Comparison of ENCODE assay signal across 28 mouse cellular contexts in genomic region chr2:90631938-90632733, GRCm38 (mm10). TPM values are rescaled to one million over a fixed set of nuclear protein-coding genes. Genes with fewer than 3 reads are reported as not detected.
DNase-seq lines count a peak whose midpoint lies in the region; ATAC-seq and TF ChIP-seq lines count a peak whose summit lies in the region.
"Had no signal": no experiment of that assay in that cellular context is flagged by ENCODE, and none has a peak within 500 bp of the region (broad histone marks: within the 10 kb centered on the region; RNA-seq: fewer than 3 reads in every experiment).

No protein-coding gene starts in this region.

- no peak overlapping the region for H3K27ac ChIP-seq in liver, embryonic 15.5 days (replicated peaks)
- no peak overlapping the region for H3K27ac ChIP-seq in liver, embryonic 12.5 days
- no peak overlapping the region for H3K27ac ChIP-seq in ES-E14 (ENCODE audit: insufficient read depth, low read depth, low read length, poor library complexity, severe bottlenecking)
- H3K27ac ChIP-seq in liver, postnatal 0 days (ENCODE audit: low read depth): no peak overlapping the region
- H3K27ac ChIP-seq: forebrain, embryonic 12.5 days; heart, adult 2 months; hindbrain, embryonic 14.5 days; kidney, postnatal 0 days; limb, embryonic 15.5 days; macrophage; midbrain, embryonic 12.5 days; neural tube, embryonic 12.5 days; stomach, embryonic 15.5 days had no signal

- WGBS in liver, embryonic 15.5 days (ENCODE audit: insufficient replicate concordance): 41% methylated on average over 16 of the region's 16 CpGs
- WGBS in liver, embryonic 12.5 days (ENCODE audit: insufficient replicate concordance): 46% methylated on average over 16 of the region's 16 CpGs
- WGBS in liver, postnatal 0 days (ENCODE audit: insufficient replicate concordance): 45% methylated on average over 16 of the region's 16 CpGs

- no peak for TF ChIP-seq CTCF in liver, postnatal 0 days (IDR thresholded peaks at IDR 0.05; ENCODE audit: low read depth)

- H3K4me3 ChIP-seq in liver, embryonic 15.5 days (replicated peaks): no peak overlapping the region
- H3K4me3 ChIP-seq in liver, embryonic 12.5 days: no peak overlapping the region
- H3K4me3 ChIP-seq in ES-E14 (ENCODE audit: insufficient read depth in 1 of 2, low read depth in 1 of 2, low read length in 2 of 2, poor library complexity in 1 of 2, severe bottlenecking in 1 of 2): peak overlapping the region; percentile 39 to 63; a peak in 3 of 4 replicates
- H3K4me3 ChIP-seq in liver, postnatal 0 days (ENCODE audit: low read depth, low read length): no peak overlapping the region
- H3K4me3 ChIP-seq: forebrain, embryonic 12.5 days; heart, adult 2 months; limb, embryonic 15.5 days; midbrain, embryonic 12.5 days; neural tube, embryonic 12.5 days; stomach, embryonic 15.5 days had no signal

- DNase-seq in ES-E14 (ENCODE audit: low read depth, low spot score): no peak
- DNase-seq in splenic B cell, adult 2 months (ENCODE audit: low read depth, low spot score): peak; percentile 28
- no peak for DNase-seq in testis, postnatal 14 days (ENCODE audit: low spot score)
- DNase-seq in liver, postnatal 0 days: no peak
- DNase-seq: adrenal gland, adult 2 months; B cell, adult 2 months; cerebellum, adult 2 months; cerebellum, postnatal 25 days; gastrocnemius, postnatal 10 days; heart, adult 2 months; kidney, adult 2 months; layer of hippocampus, adult 9-11 months; right cerebral cortex, adult 18-20 months; right cerebral cortex, postnatal 4 days; thymus, adult 18-20 months; thymus, postnatal 36 days had no signal

- no peak for TF ChIP-seq EP300 in liver, postnatal 0 days (IDR thresholded peaks at IDR 0.05; ENCODE audit: low read depth)

- no peak for ATAC-seq in liver, embryonic 15.5 days (ENCODE audit: insufficient read depth)
- ATAC-seq in liver, embryonic 12.5 days: no peak
- ATAC-seq in granulocyte monocyte progenitor cell, adult 5-6 weeks (replicated peaks; ENCODE audit: poor library complexity, severe bottlenecking): peak; percentile 38
- ATAC-seq in liver, postnatal 0 days: no peak
- ATAC-seq: lung, postnatal 0 days had no signal

- no peaks in the 10 kb centered on the region; the same call in 1 of the 2 replicates for H3K27me3 ChIP-seq in liver, embryonic 15.5 days
- H3K27me3 ChIP-seq in liver, embryonic 12.5 days (replicated peaks): no peaks in the 10 kb centered on the region; the same call in 1 of the 2 replicates
- H3K27me3 ChIP-seq in splenic B cell, adult 2 months (ENCODE audit: control insufficient read depth, insufficient read depth, low read length, poor library complexity, severe bottlenecking): no peaks in the 10 kb centered on the region
- H3K27me3 ChIP-seq in liver, postnatal 0 days (ENCODE audit: insufficient read depth, low read length): no peaks in the 10 kb centered on the region
- H3K27me3 ChIP-seq: forebrain, embryonic 12.5 days; midbrain, embryonic 12.5 days; neural tube, embryonic 12.5 days; stomach, embryonic 15.5 days had no signal

- in situ Hi-C loops in ES-E14 (cut with MboI; ENCODE audit: low sequenced_read_pairs in 2 of 2, unreplicated experiment in 2 of 2): no loop called here

- H3K4me1 ChIP-seq in liver, embryonic 15.5 days (replicated peaks): peaks cover 8% of the 10 kb centered on the region; the same call in 1 of the 2 replicates
- 0 out of 2 replicates have a peak, but pooled peaks cover 6% of the 10 kb centered on the region for H3K4me1 ChIP-seq in liver, embryonic 12.5 days
- H3K4me1 ChIP-seq in ES-E14 (ENCODE audit: control insufficient read depth in 2 of 2, insufficient read depth in 2 of 2, low read length in 2 of 2, poor library complexity in 1 of 2): peaks cover 0 to 2% of the 10 kb centered on the region in 2 experiments; a peak in 1 of 4 replicates
- no peaks in the 10 kb centered on the region; the same call in 1 of the 2 replicates for H3K4me1 ChIP-seq in liver, postnatal 0 days (ENCODE audit: insufficient read depth)
- H3K4me1 ChIP-seq: forebrain, embryonic 12.5 days; limb, embryonic 15.5 days; midbrain, embryonic 12.5 days; neural tube, embryonic 12.5 days; stomach, embryonic 15.5 days had no signal

- no peak overlapping the region for H3K9ac ChIP-seq in liver, embryonic 15.5 days
- no peak overlapping the region for H3K9ac ChIP-seq in liver, embryonic 12.5 days
- H3K9ac ChIP-seq in ES-E14 (ENCODE audit: insufficient read depth, low read depth, low read length, poor library complexity, severe bottlenecking): peak overlapping the region; percentile 1; the same call in 1 of the 2 replicates
- no peak overlapping the region for H3K9ac ChIP-seq in liver, postnatal 0 days (replicated peaks)
- H3K9ac ChIP-seq: forebrain, embryonic 12.5 days; hindbrain, embryonic 14.5 days; limb, embryonic 15.5 days; midbrain, embryonic 12.5 days; neural tube, embryonic 12.5 days; stomach, embryonic 15.5 days had no signal

- H3K36me3 ChIP-seq in liver, embryonic 15.5 days (replicated peaks): no peaks in the 10 kb centered on the region
- no peaks in the 10 kb centered on the region for H3K36me3 ChIP-seq in liver, embryonic 12.5 days
- H3K36me3 ChIP-seq in ES-E14 (ENCODE audit: control insufficient read depth, insufficient read depth, low read length, poor library complexity, severe bottlenecking): no peaks in the 10 kb centered on the region
- no peaks in the 10 kb centered on the region for H3K36me3 ChIP-seq in splenic B cell, adult 2 months (ENCODE audit: control insufficient read depth, insufficient read depth, low read length, poor library complexity, severe bottlenecking)
- no peaks in the 10 kb centered on the region for H3K36me3 ChIP-seq in liver, postnatal 0 days (replicated peaks; ENCODE audit: insufficient read depth, low read length)
- H3K36me3 ChIP-seq: forebrain, embryonic 12.5 days; limb, embryonic 15.5 days; midbrain, embryonic 12.5 days; neural tube, embryonic 12.5 days; stomach, embryonic 15.5 days had no signal

- H3K4me2 ChIP-seq in liver, embryonic 15.5 days: 0 out of 2 replicates have a peak overlapping the region, but pooled peaks have one; percentile 6
- H3K4me2 ChIP-seq in liver, embryonic 12.5 days: no peak overlapping the region
- no peak overlapping the region for H3K4me2 ChIP-seq in liver, postnatal 0 days (ENCODE audit: low read depth, low read length)
- H3K4me2 ChIP-seq: forebrain, embryonic 12.5 days; hindbrain, embryonic 14.5 days; limb, embryonic 15.5 days; midbrain, embryonic 12.5 days; neural tube, embryonic 12.5 days; stomach, embryonic 15.5 days had no signal

- no peaks in the 10 kb centered on the region for H3K9me3 ChIP-seq in liver, embryonic 15.5 days (replicated peaks)
- no peaks in the 10 kb centered on the region for H3K9me3 ChIP-seq in liver, embryonic 12.5 days (replicated peaks)
- H3K9me3 ChIP-seq in ES-E14 (ENCODE audit: control insufficient read depth, insufficient read depth, low read depth, low read length): no peaks in the 10 kb centered on the region
- no peaks in the 10 kb centered on the region for H3K9me3 ChIP-seq in liver, postnatal 0 days (ENCODE audit: low read length)
- H3K9me3 ChIP-seq: forebrain, embryonic 12.5 days; limb, embryonic 15.5 days; midbrain, embryonic 12.5 days; neural tube, embryonic 12.5 days; stomach, embryonic 15.5 days had no signal

TF ChIP-seq in ES-E14, 5 proteins besides CTCF, POLR2A, EP300 and RAD21:
- TF ChIP-seq HCFC1 (IDR thresholded peaks at IDR 0.05; ENCODE audit: borderline replicate concordance, insufficient read depth, low read length) (no peak), ZNF384 (IDR thresholded peaks at IDR 0.05; ENCODE audit: low read depth, low read length) (no peak), MAFK (IDR thresholded peaks at IDR 0.05; ENCODE audit: insufficient read depth, low read depth, low read length) (peak; percentile 81), CHD2 (IDR thresholded peaks at IDR 0.05; ENCODE audit: low read depth, low read length) (no peak), ZC3H11A (IDR thresholded peaks at IDR 0.05; ENCODE audit: borderline replicate concordance, low read depth, low read length) (no peak)

RNA-seq across cellular contexts. Expression of gene Nup160, which starts 44.9 kb away (rescaled TPM):
- polyA plus RNA-seq in liver, embryonic 15.5 days (2015; fragmentation: Nextera tagmentation; extraction: Ambion mirVana): 30.4 and 31.6 TPM in 2 replicates
- polyA plus RNA-seq in liver, embryonic 12.5 days (2016; fragmentation: Nextera tagmentation; extraction: Ambion mirVana): 60.3 and 61.3 TPM in 2 replicates
- 72.6 and 81.9 TPM in 2 replicates for total RNA-seq in ES-E14 (2012; rRNA removed)
- 54.1 and 69.9 TPM in 2 replicates for total RNA-seq in granulocyte monocyte progenitor cell, adult 5-6 weeks (2014; fragmentation: Nextera tagmentation)
- 47.4 and 53.9 TPM in 2 replicates for total RNA-seq in granulocyte monocyte progenitor cell, adult 5-6 weeks (2017)
- polyA plus RNA-seq in liver, postnatal 0 days (2015; fragmentation: Nextera tagmentation; extraction: Ambion mirVana): 9.0 and 10.2 TPM in 2 replicates

RNA-seq across cellular contexts. Expression of gene Ptprj, which starts 51.7 kb away (rescaled TPM):
- polyA plus RNA-seq in liver, embryonic 15.5 days (2015; fragmentation: Nextera tagmentation; extraction: Ambion mirVana): 2.0 and 2.7 TPM in 2 replicates
- 3.0 and 3.7 TPM in 2 replicates for polyA plus RNA-seq in liver, embryonic 12.5 days (2016; fragmentation: Nextera tagmentation; extraction: Ambion mirVana)
- total RNA-seq in ES-E14 (2012; rRNA removed): 10.7 and 17.2 TPM in 2 replicates
- 14.5 and 15.0 TPM in 2 replicates for total RNA-seq in granulocyte monocyte progenitor cell, adult 5-6 weeks (2014; fragmentation: Nextera tagmentation)
- total RNA-seq in granulocyte monocyte progenitor cell, adult 5-6 weeks (2017): 13.3 and 15.9 TPM in 2 replicates
- 2.7 and 2.8 TPM in 2 replicates for polyA plus RNA-seq in liver, postnatal 0 days (2015; fragmentation: Nextera tagmentation; extraction: Ambion mirVana)

Comparison
In these comparisons a context has a peak if more than half of its experiments do, and no peak if none do; other contexts are left out.
1. H3K4me3 ChIP-seq: peak in ES-E14 (2 of 2); none in liver, embryonic 15.5 days (single experiment), liver, embryonic 12.5 days (single experiment) and liver, postnatal 0 days (single experiment).